ENCODE assay signal across 10 mouse cellular contexts in the genomic region with DNA sequence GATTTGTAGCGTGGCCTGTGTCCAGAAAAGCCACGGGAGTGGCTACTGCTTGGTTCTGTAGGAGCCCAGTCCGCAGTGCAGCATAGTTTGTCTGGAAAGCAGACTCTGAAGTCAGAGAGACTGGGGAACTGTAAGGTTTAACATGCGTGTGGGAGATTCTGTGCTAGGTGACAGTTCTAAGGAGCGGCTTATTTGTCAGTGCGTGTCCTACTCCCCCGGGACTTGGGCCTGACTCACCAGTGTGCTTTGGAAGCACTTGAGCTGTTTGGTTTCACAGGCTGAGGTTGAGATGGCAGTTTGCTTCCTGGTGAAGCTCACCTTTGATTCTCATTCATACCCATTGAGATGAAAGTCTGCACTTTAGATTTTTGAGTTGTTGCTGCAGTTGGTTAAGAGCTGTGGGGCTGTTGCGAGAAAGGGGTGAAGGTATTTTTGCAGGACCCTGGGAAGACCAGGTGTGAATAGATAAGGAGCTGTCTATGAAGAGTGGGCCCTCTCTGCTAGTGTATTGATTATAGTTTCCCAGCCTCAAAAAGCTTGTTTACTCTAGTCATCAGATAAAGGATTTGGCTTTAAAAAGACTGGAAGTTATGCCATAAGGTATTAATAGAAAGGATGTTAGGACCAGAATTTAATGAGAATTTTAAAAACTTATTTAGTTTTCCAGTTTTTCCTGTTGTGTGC. TPM values are rescaled to one million over a fixed set of nuclear protein-coding genes. Genes with fewer than 3 reads are reported as not detected.
DNase-seq lines count a peak whose midpoint lies in the region; ATAC-seq and TF ChIP-seq lines count a peak whose summit lies in the region.
"Had no signal": no experiment of that assay in that cellular context is flagged by ENCODE, and none has a peak within 500 bp of the region (broad histone marks: within the 10 kb centered on the region; RNA-seq: fewer than 3 reads in every experiment).

No protein-coding gene starts in this region.

- no peaks in the 10 kb centered on the region for H3K27me3 ChIP-seq in embryonic facial prominence, embryonic 10.5 days (replicated peaks; ENCODE audit: low read depth, poor library complexity, severe bottlenecking)
- no peaks in the 10 kb centered on the region for H3K27me3 ChIP-seq in lung, embryonic 15.5 days
- H3K27me3 ChIP-seq in forebrain, embryonic 15.5 days, result no peaks in the 10 kb centered on the region
- H3K27me3 ChIP-seq: limb, embryonic 12.5 days had no signal

- TF ChIP-seq CTCF in left cerebral cortex, adult 2 months (IDR thresholded peaks at IDR 0.05), result no peak

- H3K4me1 ChIP-seq in embryonic facial prominence, embryonic 10.5 days, result peaks cover 23% of the 10 kb centered on the region
- H3K4me1 ChIP-seq in lung, embryonic 15.5 days, result peaks cover 4% of the 10 kb centered on the region
- peaks cover 8% of the 10 kb centered on the region for H3K4me1 ChIP-seq in forebrain, embryonic 15.5 days

- DNase-seq in adrenal gland, postnatal 10 days, result peak; percentile 17
- DNase-seq in adrenal gland, adult 18-20 months (ENCODE audit: low spot score in 2 of 2), result no peak
- DNase-seq in left cerebral cortex, adult 2 months (ENCODE audit: extremely low spot score in 1 of 2, low spot score in 2 of 2), result peak; percentile 47 to 58
- no peak for DNase-seq in left cerebral cortex, postnatal 10 days (ENCODE audit: extremely low spot score in 1 of 2, low spot score in 2 of 2)
- DNase-seq in embryonic facial prominence, embryonic 10.5 days (ENCODE audit: low spot score), result no peak
- no peak for DNase-seq in kidney, postnatal 10 days
- DNase-seq: adrenal gland, postnatal 25 days had no signal

- ATAC-seq in lung, embryonic 15.5 days (ENCODE audit: borderline replicate concordance, extremely low read depth, low FRiP score, low TSS enrichment), result no peak
- ATAC-seq in forebrain, embryonic 15.5 days (replicated peaks), result no peak

- no peak overlapping the region for H3K9ac ChIP-seq in lung, embryonic 15.5 days
- no peak overlapping the region for H3K9ac ChIP-seq in forebrain, embryonic 15.5 days (replicated peaks)
- H3K9ac ChIP-seq: limb, embryonic 12.5 days had no signal

- no peaks in the 10 kb centered on the region for H3K9me3 ChIP-seq in embryonic facial prominence, embryonic 10.5 days
- H3K9me3 ChIP-seq in lung, embryonic 15.5 days, result no peaks in the 10 kb centered on the region
- H3K9me3 ChIP-seq in forebrain, embryonic 15.5 days, result no peaks in the 10 kb centered on the region
- H3K9me3 ChIP-seq: limb, embryonic 12.5 days had no signal

- WGBS in embryonic facial prominence, embryonic 10.5 days, result 90% methylated on average over 8 of the region's 8 CpGs
- WGBS in lung, embryonic 15.5 days, result 72% methylated on average over 8 of the region's 8 CpGs
- 94% methylated on average over 8 of the region's 8 CpGs for WGBS in forebrain, embryonic 15.5 days

- H3K36me3 ChIP-seq in embryonic facial prominence, embryonic 10.5 days (replicated peaks), result peaks cover 6% of the 10 kb centered on the region; the same call in 1 of the 2 replicates
- H3K36me3 ChIP-seq in lung, embryonic 15.5 days, result no peaks in the 10 kb centered on the region
- H3K36me3 ChIP-seq in forebrain, embryonic 15.5 days, result no peaks in the 10 kb centered on the region

- peak overlapping the region; percentile 91 for H3K4me3 ChIP-seq in left cerebral cortex, adult 2 months
- H3K4me3 ChIP-seq in embryonic facial prominence, embryonic 10.5 days, result peak overlapping the region; percentile 0; the same call in 1 of the 2 replicates
- H3K4me3 ChIP-seq in lung, embryonic 15.5 days, result no peak overlapping the region
- H3K4me3 ChIP-seq in forebrain, embryonic 15.5 days, result no peak overlapping the region
- H3K4me3 ChIP-seq: limb, embryonic 12.5 days had no signal

- peak overlapping the region; percentile 85 for H3K27ac ChIP-seq in left cerebral cortex, adult 2 months
- no peak overlapping the region for H3K27ac ChIP-seq in embryonic facial prominence, embryonic 10.5 days (replicated peaks)
- no peak overlapping the region for H3K27ac ChIP-seq in lung, embryonic 15.5 days
- H3K27ac ChIP-seq in forebrain, embryonic 15.5 days (replicated peaks), result no peak overlapping the region
- H3K27ac ChIP-seq: limb, embryonic 12.5 days had no signal

- 0 out of 2 replicates have a peak overlapping the region, but pooled peaks have one; percentile 0 for H3K4me2 ChIP-seq in lung, embryonic 15.5 days
- H3K4me2 ChIP-seq in forebrain, embryonic 15.5 days (replicated peaks), result no peak overlapping the region
- H3K4me2 ChIP-seq: limb, embryonic 12.5 days had no signal

- intact Hi-C loops in left cerebral cortex, adult 2 months (cut with DNase I), result loop anchor here (2.0 kb wide), 1 partner anchor 38 kb away; no protein-coding TSS in a partner anchor
- intact Hi-C loops in left cerebral cortex, postnatal 10 days (cut with DNase I), result loop anchor here (5.0 kb wide), 1 partner anchor 53 kb away; no protein-coding TSS in a partner anchor

RNA-seq across cellular contexts. Expression of a gene that starts 24.5 kb away (rescaled TPM):
- 10 to 100 TPM; 21.5 to 24.5 TPM for total RNA-seq in adrenal gland, postnatal 10 days (2021)
- total RNA-seq in adrenal gland, adult 18-20 months (2021), result 10 to 100 TPM; 21.5 to 28.3 TPM
- 100 to 1,000 TPM in 1 of 2 experiments, 10 to 100 TPM in 1; 86.6 to 110 TPM for total RNA-seq in left cerebral cortex, adult 2 months (2021)
- 10 to 100 TPM; 59.1 to 61.7 TPM for total RNA-seq in left cerebral cortex, postnatal 10 days (2021)
- 23.4 and 23.7 TPM in 2 replicates for polyA plus RNA-seq in embryonic facial prominence, embryonic 10.5 days (2016; fragmentation: Nextera tagmentation; extraction: Ambion mirVana)
- polyA plus RNA-seq in lung, embryonic 15.5 days (2015; fragmentation: Nextera tagmentation; extraction: Ambion mirVana), result 20.9 and 21.8 TPM in 2 replicates
- 20.4 and 22.5 TPM in 2 replicates for polyA plus RNA-seq in forebrain, embryonic 15.5 days (2015; fragmentation: Nextera tagmentation; extraction: Ambion mirVana)

RNA-seq across cellular contexts. Expression of a gene that starts 56.5 kb away (rescaled TPM):
- total RNA-seq in adrenal gland, postnatal 10 days (2021), result 10 to 100 TPM in 1 of 2 experiments, 1 to 10 TPM in 1; 9.4 to 12.9 TPM
- total RNA-seq in adrenal gland, adult 18-20 months (2021), result 1 to 10 TPM in 1 of 2 experiments, under 1 TPM in 1; 0.93 to 2.2 TPM
- total RNA-seq in left cerebral cortex, adult 2 months (2021), result under 1 TPM; 0.43 to 0.47 TPM
- 1 to 10 TPM; 1.6 to 1.7 TPM for total RNA-seq in left cerebral cortex, postnatal 10 days (2021)
- polyA plus RNA-seq in embryonic facial prominence, embryonic 10.5 days (2016; fragmentation: Nextera tagmentation; extraction: Ambion mirVana), result 72.4 and 79.4 TPM in 2 replicates
- polyA plus RNA-seq in lung, embryonic 15.5 days (2015; fragmentation: Nextera tagmentation; extraction: Ambion mirVana), result 50.8 and 52.8 TPM in 2 replicates
- polyA plus RNA-seq in forebrain, embryonic 15.5 days (2015; fragmentation: Nextera tagmentation; extraction: Ambion mirVana), result 17.7 and 22.4 TPM in 2 replicates

Comparison
In these comparisons a context has a peak if more than half of its experiments do, and no peak if none do; other contexts are left out.
1. DNase-seq: peak in adrenal gland, postnatal 10 days (single experiment) and left cerebral cortex, adult 2 months (2 of 2); none in adrenal gland, adult 18-20 months (0 of 2), left cerebral cortex, postnatal 10 days (0 of 2), embryonic facial prominence, embryonic 10.5 days (single experiment) and kidney, postnatal 10 days (single experiment).
2. H3K4me3 ChIP-seq: peak in left cerebral cortex, adult 2 months (single experiment) and embryonic facial prominence, embryonic 10.5 days (single experiment); none in lung, embryonic 15.5 days (single experiment) and forebrain, embryonic 15.5 days (single experiment).